Mouse (Mus musculus): Measurements from ENCODE around the gene Dnah14. TPM values are rescaled to one million over a fixed set of nuclear protein-coding genes. Genes with fewer than 3 reads are reported as not detected.

The Dnah14 gene
- total and polyA plus RNA-seq, 3 experiments: 0.03 to 0.98 (median 0.74) TPM

DNA sequence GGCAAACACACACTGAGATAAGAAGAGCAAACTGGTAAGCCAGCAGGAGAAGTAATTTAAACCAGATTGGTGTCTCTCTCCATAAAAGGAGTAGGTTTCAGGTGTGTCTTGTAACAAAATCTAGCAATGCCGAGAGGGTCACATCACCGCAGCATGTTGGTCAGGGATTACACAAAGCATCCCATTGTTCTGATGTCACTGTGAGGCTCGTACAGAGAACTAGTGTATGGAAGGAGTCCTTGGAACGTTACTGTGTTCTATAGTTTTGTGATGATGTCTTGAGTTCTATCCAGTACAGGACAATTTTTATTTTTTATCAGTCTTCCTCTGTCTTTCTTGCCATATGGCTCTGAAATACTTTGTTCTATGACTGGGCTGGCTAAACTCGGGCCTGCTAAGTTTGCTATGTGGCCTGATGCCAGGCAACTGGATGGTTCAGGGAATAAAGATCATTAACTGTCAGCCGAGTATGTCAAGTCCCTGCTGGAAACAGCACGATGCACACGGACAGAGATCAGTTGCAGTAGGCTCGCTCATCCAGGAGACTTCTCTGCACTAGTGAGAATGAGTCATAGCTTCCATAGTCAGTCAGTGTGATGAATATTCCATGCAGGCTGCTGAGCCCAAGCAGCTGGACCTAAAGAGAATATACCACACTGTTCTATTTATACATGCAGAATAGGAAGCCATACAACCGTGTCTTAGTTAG is 41.0 kb upstream of the Dnah14 start:
- TF ChIP-seq EP300 (IDR thresholded peaks at IDR 0.05; ENCODE audit: low read length) (peak; percentile 43; the same call in 1 of the 2 replicates), JUN (IDR thresholded peaks at IDR 0.05; ENCODE audit: insufficient read depth, low read depth, low read length) (peak; percentile 59; the same call in 1 of the 2 replicates), POLR2A (IDR thresholded peaks at IDR 0.05; ENCODE audit: low read depth, low read length) (no peak), USF1 (IDR thresholded peaks at IDR 0.05; ENCODE audit: low read depth, low read length) (no peak), SMC3 (IDR thresholded peaks at IDR 0.05; ENCODE audit: low read depth, low read length) (no peak), ETS1 (conservative IDR thresholded peaks at IDR 0.05; ENCODE audit: low read depth, low read length) (peak; percentile 45), ZNF384 (IDR thresholded peaks at IDR 0.05; ENCODE audit: low read depth, low read length) (no peak), BHLHE40 (IDR thresholded peaks at IDR 0.05; ENCODE audit: low read depth, low read length) (peak; percentile 29; the same call in 1 of the 2 replicates), UBTF (IDR thresholded peaks at IDR 0.05; ENCODE audit: low read depth, low read length) (no peak), JUND (conservative IDR thresholded peaks at IDR 0.05; ENCODE audit: low read depth, low read length) (peak; percentile 74)
- H3K36me3 ChIP-seq (replicated peaks in 1 of 2; ENCODE audit: control insufficient read depth in 1 of 2, insufficient read depth in 1 of 2, low read length in 1 of 2): no peaks in the 10 kb centered on the region
- H3K27me3 ChIP-seq (replicated peaks): no peaks in the 10 kb centered on the region
- no peak overlapping the region for H3K9ac ChIP-seq (ENCODE audit: insufficient read depth, low read depth)
- no peaks in the 10 kb centered on the region for H3K9me3 ChIP-seq (replicated peaks; ENCODE audit: low read length)
- no peak overlapping the region for H3K4me3 ChIP-seq (replicated peaks in 1 of 3; ENCODE audit: low read depth in 2 of 3, low read length in 2 of 3, poor library complexity in 1 of 3)
- H3K27ac ChIP-seq (ENCODE audit: insufficient read depth, low read depth): no peak overlapping the region
- in situ Hi-C loops (cut with MboI; ENCODE audit: low pct_ligation_motif_present, low pct_unique_long_range_greater_than_20kb, low sequenced_read_pairs) (loop anchor here (25.0 kb wide), 2 partner anchors 248 to 523 kb away; partner anchors contain the start of gene Ephx1), dilution Hi-C loops (cut with MboI; ENCODE audit: extremely low pct_ligation_motif_present, extremely low pct_unique_long_range_greater_than_20kb, low sequenced_read_pairs) (no loop called here)
- H3K79me2 ChIP-seq (replicated peaks; ENCODE audit: control insufficient read depth, extremely low read depth, insufficient read depth, poor library complexity, severe bottlenecking): no peaks in the 10 kb centered on the region
- 0 out of 2 replicates have a peak overlapping the region, but pooled peaks have one; percentile 16 for H3K4me2 ChIP-seq (ENCODE audit: insufficient read depth, low read depth, poor library complexity, severe bottlenecking)
- peaks cover 0 to 21% of the 10 kb centered on the region in 2 experiments; a peak in 2 of 4 replicates for H3K4me1 ChIP-seq (ENCODE audit: control insufficient read depth in 1 of 2, insufficient read depth in 2 of 2)
- peak; percentile 52 for DNase-seq (ENCODE audit: extremely low read depth)

DNA sequence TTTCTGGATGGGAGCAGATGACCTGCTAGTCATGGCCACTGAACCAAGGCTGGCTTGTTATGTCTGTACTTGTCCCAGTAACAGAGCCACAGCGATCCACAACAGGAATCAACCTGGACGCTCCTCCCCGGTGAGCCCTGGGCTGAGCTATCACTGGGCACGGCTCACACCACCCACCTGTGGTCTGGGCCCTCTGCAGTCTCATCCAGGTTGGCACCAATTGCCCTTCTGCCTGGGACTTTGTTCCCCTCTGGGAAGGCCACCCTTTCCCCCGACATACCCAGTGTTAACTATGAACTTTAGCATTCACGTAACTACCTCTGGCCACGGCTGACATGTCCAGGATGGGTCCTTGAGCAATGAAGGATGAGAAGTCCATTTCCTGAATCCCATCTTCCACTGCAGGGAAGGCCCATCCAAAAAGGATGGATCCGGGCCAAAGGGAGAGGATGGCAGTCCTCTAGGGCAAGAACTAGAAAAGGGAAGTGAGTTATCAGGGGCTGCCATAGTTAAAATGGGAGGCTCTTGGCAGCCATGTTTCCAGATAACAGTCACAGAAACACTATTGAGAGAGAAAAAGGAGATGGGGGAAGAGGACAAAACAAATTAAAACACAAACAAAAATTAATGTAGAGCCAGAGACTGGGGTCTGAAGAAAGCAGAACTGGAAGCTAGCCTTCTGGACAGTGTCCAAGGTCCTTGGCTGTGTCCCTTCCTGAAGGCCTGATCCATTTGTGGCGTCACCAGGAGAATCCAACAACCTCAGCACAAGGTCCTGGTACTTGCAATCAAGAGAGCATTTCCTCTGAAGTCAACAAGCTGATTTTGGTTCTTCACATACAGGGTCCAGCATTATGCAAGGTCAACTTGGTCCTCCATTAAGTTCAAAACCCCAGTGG is 38.5 kb upstream of the Dnah14 start:
- no peak for TF ChIP-seq SMC3 (IDR thresholded peaks at IDR 0.05; ENCODE audit: low read depth, low read length)
- no peak for TF ChIP-seq MAZ (IDR thresholded peaks at IDR 0.05; ENCODE audit: low read depth, low read length)
- TF ChIP-seq ZNF384 (IDR thresholded peaks at IDR 0.05; ENCODE audit: low read depth, low read length): no peak
- TF ChIP-seq CHD2 (IDR thresholded peaks at IDR 0.05; ENCODE audit: low read length): no peak
- no peak for TF ChIP-seq ELF1 (IDR thresholded peaks at IDR 0.05; ENCODE audit: low read depth, low read length)
- TF ChIP-seq MAFK (IDR thresholded peaks at IDR 0.05; ENCODE audit: insufficient replicate concordance, low read length): no peak
- TF ChIP-seq IRF4 (IDR thresholded peaks at IDR 0.05; ENCODE audit: low read depth, low read length): no peak
- TF ChIP-seq POLR2A (IDR thresholded peaks at IDR 0.05; ENCODE audit: low read depth, low read length): no peak
- no peak for TF ChIP-seq RAD21 (IDR thresholded peaks at IDR 0.05; ENCODE audit: low read depth, low read length)
- TF ChIP-seq CTCF (conservative IDR thresholded peaks at IDR 0.05 in 1 of 2, IDR thresholded peaks at IDR 0.05 in 1 of 2; ENCODE audit: low read depth in 2 of 2, low read length in 2 of 2): no peak
- Histone ChIP-seq H3K9ac (ENCODE audit: insufficient read depth, low read depth) (no peak overlapping the region), H3K79me2 (replicated peaks; ENCODE audit: control insufficient read depth, extremely low read depth, insufficient read depth, poor library complexity, severe bottlenecking) (no peaks in the 10 kb centered on the region), H3K4me2 (ENCODE audit: insufficient read depth, low read depth, poor library complexity, severe bottlenecking) (no peak overlapping the region), H3K9me3 (replicated peaks; ENCODE audit: low read length) (no peaks in the 10 kb centered on the region), H3K4me3 (replicated peaks in 1 of 3; ENCODE audit: low read depth in 2 of 3, low read length in 2 of 3, poor library complexity in 1 of 3) (no peak overlapping the region), H3K4me1 (ENCODE audit: control insufficient read depth in 1 of 2, insufficient read depth in 2 of 2) (peaks cover 0 to 28% of the 10 kb centered on the region in 2 experiments; a peak in 2 of 4 replicates), H3K36me3 (replicated peaks in 1 of 2; ENCODE audit: control insufficient read depth in 1 of 2, insufficient read depth in 1 of 2, low read length in 1 of 2) (no peaks in the 10 kb centered on the region), H3K27ac (ENCODE audit: insufficient read depth, low read depth) (no peak overlapping the region), H3K27me3 (replicated peaks) (no peaks in the 10 kb centered on the region)
- in situ Hi-C loops (cut with MboI; ENCODE audit: low pct_ligation_motif_present, low pct_unique_long_range_greater_than_20kb, low sequenced_read_pairs): loop anchor here (25.0 kb wide), 2 partner anchors 251 to 526 kb away; partner anchors contain the start of gene Ephx1
- dilution Hi-C loops (cut with MboI; ENCODE audit: extremely low pct_ligation_motif_present, extremely low pct_unique_long_range_greater_than_20kb, low sequenced_read_pairs): no loop called here
- no peak for DNase-seq (ENCODE audit: extremely low read depth)

Data from CH12.LX (cell line).